Mouse (Mus musculus) gastrocnemius, adult 18-20 months (tissue): Measurements from ENCODE around the gene Bcam. TPM values are rescaled to one million over a fixed set of nuclear protein-coding genes. Genes with fewer than 3 reads are reported as not detected.
"Not testable (repeated sequence)": the region's sequence is repeated elsewhere in the genome, so short reads cannot be mapped to it uniquely, and the experiment has no call there.

Experiments
- DNase-seq: peaks from one replicate; pipeline ENCODE4 v3.0.0; 2021; ENCODE audit warnings: low spot score
- long read RNA-seq, 2 experiments: library from polyadenylated mRNA; stranded (forward); transcript quantifications; one replicate each; pipeline ENCODE4 v2.0.0; 2021
- total RNA-seq, 2 experiments: library from RNA; stranded (reverse); gene quantifications; 2 replicates each; pipeline ENCODE4 v1.2.3; 2021

Bcam gene
- 10 to 100 TPM; 17.4 to 28.5 TPM for total RNA-seq
- long read RNA-seq, experiment 1, transcript Bcam-204 (2 exons, 307 nt), result minor isoform, 7 of 29 reads
- long read RNA-seq, experiment 1, transcript Bcam-201 (15 exons, 2,429 nt), result major isoform, 19 of 29 reads
- long read RNA-seq, experiment 1, partial matches to known transcripts, result 3 of 29 reads
- long read RNA-seq, experiment 1, other reads (novel, unspliced or antisense), result 0 of 29 reads
- long read RNA-seq, experiment 2, transcript Bcam-201 (15 exons, 2,429 nt), result major isoform, 14 of 24 reads
- long read RNA-seq, experiment 2, partial matches to known transcripts, result 5 of 24 reads
- long read RNA-seq, experiment 2, other reads (novel, unspliced or antisense), result 4 of 24 reads

DNA sequence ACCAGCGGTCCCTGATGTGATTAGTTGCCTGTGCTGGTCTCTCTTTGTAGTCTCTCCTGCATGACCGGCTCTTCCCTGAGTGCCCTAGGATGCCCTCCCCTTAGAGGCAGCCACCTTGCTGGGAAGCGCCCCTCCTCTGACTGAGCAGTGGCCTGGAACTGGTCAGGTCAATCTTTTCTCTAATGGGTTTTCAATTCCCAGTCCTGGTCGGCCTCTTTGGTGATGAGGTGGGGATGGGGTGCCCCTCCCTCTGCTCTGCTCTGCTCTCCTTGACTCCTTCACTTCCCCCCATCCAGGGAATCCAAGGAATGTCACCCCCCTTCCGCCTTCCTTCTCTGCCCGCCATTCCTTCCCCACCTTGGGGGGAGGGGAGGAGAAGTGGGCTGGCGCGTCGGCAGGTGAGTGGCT lies at the start of gene Bcam:
Bcam (minus strand) TSS at position 33 of the 408 bp plus-strand sequence.
- no peak for DNase-seq

DNA sequence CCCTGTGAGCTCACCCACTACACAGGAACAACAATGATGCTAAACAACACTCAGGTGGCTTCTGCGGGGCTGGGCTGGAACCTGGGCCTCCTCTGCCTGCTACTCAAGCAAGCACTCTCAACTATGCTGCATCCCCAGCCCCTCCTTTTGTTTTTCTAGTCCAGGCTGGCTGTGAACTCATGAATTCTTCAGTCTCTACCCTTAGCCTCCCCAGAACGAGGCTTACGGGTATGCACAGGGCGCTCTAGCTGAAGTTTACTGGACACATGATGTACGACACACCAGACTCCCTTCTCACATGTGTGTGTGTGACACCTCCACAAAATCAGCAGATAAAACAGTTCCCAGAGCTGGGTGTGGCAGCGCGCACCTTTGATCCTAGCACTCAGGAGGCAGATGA lies 48.1 kb upstream of the Bcam start:
- DNase-seq, result no peak

DNA sequence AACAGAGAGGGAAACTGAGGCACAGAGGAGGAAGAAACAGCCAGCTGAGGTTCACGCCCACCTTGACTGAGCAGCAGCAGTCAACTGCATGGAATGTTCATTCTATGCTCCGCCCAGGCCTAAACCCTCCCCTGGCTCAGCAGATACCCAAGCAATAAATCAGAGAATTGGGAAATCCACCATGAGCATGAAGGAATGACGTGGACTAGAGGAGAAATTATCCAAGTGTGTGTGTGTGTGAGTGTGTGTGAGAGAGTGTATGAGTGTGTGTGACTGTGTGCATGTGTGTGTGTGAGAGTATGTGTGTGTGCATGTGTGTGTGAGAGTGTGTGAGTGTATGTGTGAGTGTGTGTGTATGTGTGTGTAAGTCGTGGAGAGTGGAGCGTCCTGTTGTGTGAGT lies 47.6 kb upstream of the Bcam start:
- DNase-seq, result no peak

DNA sequence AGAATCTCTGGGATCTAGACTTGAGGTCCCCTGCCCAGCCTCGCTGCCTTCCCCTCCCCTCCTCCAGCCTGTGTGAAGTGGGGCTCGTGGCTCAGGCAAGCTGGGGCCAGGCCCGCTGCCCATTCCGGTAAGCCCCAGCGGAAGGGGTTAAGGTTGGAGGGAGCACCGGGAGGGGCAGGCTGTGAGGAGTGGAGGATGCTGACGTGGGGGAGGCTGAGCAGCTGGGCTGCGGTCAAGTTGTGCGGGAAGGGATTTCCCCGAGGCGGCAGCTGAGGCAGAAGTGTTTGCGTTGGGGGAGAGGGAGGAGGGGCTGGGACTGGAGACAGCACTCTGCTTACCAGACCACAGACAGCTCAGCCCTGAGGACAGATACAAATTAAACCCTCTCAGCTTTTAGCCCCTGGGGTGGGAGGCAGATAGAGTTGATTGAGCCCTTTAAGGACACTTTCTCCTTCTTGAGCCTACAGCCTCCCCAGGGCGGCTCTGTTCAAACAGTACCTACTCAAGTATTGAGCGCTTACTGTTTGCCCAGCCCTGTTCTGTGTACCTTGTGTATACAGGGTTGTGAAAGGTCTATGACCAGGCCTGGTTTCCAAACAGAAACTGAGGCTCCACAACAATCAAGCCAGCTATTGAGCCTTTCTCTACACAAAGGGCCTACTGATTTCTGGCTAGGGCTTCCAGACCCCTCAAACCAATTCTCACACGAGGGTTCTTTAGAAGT lies 46.7 kb upstream of the Bcam start:
- peak; percentile 47 for DNase-seq

DNA sequence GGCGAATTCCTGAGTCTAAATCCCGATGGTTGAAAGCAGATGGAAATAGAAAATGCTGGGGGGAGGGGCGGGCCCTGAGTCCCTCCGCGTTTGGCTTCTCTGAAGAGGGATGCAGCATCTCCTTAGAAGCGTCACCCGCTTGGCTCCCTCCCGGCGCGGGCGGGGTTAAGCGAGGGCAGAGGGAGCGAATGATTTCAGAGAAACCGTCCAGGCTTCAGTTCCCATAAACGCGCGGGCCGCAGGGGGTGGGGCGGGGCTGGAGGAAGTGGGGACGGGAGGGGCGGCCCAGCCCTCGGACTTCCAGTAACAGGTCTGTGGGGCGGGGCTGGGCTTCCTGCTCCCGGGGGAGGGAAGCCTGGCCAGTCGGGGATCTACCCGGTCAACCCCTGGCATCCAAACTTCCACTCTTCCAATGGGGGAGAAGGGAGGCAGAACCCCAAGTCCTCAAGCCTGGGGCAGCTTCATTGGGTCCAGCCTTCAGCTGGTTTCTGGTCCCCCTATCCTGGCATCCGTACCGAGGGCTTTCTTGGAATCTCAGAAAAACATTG lies 45.5 kb upstream of the Bcam start:
- peak; percentile 79 for DNase-seq

DNA sequence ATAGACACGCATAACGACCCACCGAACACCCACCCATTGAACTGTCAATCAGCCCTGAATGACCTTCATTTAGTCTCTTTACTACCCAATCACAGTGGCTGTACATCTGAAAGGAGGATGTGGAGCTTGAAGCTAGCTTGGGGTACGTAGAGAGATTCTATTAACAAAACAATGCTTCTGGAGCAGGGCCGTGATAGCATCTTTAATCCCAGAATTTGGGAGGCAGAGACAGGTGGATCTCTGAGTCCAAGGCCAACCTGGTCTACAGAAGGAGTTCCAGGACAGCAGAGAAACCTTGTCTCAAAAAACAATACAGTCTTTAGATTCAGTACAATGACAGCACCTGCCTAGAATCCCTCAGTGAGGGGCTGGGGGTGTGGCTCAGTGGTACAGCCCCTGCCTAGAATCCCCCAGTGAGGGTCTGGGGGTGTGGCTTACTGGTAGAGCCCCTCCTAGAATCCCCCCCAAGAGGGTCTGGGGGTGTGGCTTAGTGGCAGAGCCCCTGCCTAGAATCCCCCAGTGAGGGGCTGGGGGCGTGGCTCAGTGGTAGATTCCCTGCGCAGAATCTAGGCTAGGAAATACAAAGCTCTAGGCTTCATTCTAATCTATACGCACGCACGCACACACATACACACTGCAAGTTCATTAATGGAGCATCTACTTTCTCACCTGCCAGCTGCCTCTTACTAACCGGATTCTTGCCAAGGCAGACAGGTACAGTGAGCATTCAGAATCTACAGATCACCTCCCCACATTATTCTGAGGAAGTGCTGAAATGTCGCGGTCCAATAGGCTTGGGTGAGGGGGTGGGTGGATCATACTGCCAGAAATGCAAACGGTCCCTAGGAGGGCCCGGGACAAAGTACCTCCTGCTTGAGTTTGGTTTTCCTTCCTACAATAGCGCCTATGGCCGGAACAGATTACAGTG lies 44.7 kb upstream of the Bcam start:
- DNase-seq, result no peak

DNA sequence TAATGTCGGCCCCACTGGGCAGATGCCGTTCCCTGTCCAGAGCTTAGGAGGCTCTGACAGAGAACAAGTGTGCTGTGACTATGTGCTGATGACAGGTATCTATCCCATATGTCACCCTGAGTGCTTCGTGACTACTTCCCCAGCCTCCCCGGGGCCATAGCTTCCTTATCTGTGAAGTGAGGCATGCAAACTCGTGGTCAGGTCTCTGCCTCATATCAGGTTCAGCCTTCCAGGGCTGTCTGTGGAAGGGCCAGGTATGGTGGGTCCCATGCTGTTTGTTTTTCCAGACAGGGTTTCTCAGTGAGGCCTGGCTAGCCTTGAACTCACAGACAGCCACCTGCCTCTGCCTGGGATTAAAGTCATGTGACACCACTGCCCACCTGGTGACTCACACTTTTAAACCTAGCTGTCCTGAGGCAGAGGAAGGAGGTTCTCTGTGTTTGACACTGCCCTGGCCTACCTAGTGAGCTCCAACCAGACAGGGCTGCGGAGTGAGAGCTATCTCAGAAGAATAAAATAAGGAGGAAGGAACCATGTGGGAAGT lies 42.8 kb upstream of the Bcam start:
- no peak for DNase-seq

DNA sequence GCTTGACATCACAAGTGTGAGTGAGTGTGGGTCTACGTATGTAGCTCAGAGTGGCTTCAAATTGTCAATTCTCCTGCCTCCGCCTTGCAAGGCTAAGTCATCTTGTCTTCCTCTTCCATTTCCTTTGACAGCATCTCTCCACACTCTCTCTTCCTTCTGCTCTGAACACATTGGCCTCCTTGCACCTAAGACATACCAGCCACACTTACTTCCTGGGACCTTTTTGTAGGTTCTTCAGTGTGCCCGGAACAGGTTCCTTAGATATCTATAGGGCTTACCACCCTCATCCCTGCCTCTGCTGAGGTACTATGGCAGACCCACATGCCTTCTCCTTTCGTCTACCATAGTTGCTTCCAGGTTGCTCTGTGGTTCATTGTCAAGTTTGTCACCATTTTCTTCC lies 42.3 kb upstream of the Bcam start:
- DNase-seq, result no peak

DNA sequence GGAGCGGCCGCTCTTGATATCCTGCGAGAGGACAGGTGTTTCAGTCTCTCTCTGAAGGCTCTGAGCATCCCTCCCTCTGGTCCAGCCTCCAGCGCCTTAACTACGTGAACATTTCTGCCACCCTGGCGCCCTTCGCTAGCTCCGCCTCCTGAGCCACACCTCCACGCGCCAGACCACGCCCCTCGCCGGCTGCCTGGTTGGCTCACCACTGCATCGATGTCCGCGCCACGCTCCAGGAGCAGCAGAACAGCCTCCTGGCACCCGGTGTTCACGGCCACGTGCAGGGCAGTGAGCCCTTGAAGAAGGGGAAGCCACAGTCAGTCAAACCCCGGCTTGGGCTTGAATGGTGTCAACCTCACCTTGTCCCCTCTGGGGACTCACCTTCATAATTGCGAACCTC lies 40.3 kb upstream of the Bcam start:
- DNase-seq, result no peak

DNA sequence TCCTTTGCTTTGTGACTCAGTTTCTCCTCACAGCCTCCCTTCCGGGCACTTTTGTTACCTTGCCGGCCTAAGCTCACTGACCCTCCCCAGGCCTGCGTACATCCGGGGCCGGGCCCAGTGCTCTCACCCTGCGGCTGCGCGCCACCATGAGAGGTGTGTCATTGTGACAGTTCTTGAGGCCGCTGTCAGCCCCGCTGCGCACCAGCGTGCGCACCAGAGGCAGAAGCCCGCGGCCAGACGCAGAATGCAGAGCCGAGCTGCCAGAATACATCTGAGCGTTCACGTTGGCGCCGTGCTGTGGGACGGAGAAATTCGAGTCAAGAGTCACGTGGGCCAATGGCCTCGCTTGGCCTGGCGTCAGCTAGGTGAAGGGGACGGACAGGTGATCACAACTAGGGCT lies 38.6 kb upstream of the Bcam start:
- DNase-seq, result no peak

DNA sequence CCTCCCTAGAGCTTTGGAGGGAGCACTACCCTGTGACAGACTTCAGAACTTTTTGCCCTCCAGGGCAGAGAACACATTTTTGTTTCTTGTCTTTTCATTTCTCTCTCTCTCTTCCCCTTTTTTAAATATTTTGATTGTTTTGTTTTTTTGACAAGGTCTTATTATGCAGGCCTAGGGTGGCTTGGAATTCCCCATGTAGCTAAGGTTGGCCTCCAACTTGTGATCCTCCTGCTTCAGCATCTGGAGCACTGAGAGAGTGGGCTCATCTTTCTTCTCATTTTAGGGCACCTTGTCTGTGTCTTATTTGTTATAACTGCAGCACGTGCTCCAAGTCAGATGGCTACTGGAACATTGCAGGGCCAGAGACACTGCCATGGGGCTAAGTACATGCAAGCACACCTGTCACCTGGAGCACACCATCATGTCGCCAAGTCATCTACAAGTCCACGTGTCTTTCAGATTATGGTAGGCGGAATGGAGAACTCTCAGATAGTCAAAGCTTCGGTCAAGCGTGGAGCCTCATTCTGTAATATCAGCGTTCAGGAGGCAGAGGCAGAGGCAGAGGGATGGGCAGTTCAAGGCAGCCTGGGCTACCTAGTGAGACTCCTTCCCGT lies 35.6 kb upstream of the Bcam start:
- DNase-seq, result no peak

DNA sequence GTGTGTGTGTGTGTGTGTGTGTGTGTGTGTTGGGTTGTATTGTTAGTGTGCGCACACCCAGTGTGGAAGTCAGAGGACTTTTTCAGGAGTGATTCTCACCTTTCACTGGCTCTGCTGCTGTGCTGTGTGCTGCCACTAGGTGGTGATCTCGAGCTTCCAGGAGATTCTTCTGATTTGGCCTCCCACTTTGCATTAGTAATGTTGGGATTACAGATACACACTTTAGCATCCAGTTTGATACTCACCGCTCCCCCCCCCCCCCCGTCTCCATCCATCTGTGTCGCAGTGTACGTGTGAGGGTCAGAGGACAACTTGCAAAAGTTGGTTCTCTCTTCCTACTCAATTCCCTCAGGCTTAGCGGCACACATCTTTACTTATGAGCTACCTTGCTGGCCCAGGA lies 32.2 kb upstream of the Bcam start:
- DNase-seq, result peak; percentile 79

DNA sequence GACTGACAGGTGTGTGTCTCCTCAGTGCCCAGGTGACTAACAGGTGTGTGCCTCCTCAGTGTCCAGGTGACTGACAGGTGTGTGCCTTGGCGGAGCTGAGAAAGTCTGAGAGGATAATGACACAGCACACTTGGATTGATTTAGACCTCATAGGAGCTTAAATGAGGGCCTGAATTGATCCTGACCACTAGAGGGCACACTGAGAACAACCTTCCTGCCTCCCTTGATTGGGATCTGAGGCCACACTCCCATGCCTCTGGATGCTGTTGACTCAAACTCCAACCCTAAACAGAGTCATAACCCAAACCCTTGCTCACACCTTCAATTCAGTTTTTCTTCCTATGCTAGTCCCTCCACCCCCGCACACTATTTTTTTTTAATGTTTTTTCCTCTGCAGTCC lies 29.9 kb upstream of the Bcam start:
- peak; percentile 58 for DNase-seq

DNA sequence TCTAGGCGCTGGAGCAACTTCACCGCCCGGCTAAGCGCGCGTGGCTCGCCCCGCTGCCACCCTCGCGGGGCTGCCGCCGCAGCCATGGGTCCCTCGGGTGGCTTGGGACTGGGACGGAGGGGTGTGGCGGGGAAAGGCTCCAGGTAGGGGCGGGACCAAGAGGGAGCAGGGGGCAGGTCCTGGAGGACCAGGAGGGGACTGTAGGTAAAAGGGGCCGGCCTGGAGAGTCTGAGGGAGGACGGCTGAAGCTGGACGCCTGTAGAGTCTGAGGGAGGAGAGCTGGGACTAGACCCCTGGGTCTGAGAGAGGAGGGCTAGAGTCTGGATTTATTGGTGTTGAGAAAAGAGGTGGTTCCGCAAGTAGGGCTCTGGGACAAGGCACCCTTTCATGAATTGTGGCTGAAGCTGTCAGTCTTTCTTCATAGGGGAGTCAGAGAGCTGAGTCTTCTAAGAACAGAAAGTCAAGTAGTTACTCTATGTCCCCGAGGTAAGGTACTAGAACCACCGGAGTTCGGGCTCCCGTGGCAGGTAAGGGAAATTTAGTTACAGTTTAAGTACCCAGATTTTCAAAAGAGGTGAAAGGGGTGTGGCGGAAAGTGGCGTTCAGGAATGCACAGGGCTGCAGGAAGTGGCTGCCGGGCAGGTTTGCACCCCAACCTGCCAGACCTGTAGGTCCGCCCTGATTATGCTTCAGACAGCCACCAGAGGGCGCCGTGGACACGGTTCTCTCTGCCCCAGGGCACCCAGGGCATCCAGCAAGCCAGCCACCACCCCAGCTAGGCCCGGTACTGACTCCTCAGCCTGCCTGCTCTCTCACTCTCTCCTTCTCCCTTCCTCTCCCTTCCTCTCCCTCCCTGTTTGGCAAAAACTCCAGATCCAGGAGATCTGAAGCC lies 26.1 kb upstream of the Bcam start, which contains the start of gene Cblc:
Cblc (minus strand) TSS at position 113 of the 892 bp plus-strand sequence.
- DNase-seq, result peak; percentile 75

DNA sequence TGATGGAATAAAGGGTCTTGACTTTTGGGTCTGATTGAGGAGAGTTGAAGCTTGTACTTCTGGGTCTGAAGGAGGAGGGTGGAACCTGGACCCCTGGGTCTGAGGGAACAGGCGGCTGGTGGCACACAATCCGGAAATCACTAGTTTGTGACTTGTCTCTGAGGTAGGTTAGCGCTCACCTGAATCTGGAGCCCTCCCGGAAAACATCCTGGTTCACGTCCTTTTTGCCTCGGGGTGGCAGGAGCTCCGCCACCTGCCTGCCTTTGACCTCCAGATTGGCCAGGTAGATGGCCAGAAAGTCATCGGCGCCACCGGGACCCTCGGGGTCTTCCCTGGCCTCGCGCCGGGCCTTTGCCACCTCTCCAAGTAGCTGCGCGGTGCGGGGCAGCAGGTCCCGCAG lies 25.4 kb upstream of the Bcam start:
- no peak for DNase-seq

DNA sequence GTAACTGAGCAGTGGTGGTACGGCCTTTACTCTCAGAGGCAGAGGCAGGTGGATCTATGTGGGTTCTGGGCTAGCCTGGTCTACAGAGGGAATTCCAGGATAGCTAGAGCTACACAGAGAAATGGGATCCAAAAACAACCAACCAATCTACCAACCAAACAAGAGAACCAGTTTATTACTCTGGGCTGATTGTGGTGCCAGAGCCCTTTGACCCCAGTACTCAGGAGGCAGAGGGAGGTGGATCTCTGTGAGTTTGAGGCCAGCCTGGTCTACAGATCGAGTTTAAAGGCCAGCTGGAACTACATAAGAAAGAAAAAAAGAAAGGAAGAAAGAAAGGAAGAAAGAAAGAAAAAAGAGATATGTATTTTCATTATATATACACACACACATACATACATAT lies 24.4 kb upstream of the Bcam start:
- DNase-seq, result no peak

DNA sequence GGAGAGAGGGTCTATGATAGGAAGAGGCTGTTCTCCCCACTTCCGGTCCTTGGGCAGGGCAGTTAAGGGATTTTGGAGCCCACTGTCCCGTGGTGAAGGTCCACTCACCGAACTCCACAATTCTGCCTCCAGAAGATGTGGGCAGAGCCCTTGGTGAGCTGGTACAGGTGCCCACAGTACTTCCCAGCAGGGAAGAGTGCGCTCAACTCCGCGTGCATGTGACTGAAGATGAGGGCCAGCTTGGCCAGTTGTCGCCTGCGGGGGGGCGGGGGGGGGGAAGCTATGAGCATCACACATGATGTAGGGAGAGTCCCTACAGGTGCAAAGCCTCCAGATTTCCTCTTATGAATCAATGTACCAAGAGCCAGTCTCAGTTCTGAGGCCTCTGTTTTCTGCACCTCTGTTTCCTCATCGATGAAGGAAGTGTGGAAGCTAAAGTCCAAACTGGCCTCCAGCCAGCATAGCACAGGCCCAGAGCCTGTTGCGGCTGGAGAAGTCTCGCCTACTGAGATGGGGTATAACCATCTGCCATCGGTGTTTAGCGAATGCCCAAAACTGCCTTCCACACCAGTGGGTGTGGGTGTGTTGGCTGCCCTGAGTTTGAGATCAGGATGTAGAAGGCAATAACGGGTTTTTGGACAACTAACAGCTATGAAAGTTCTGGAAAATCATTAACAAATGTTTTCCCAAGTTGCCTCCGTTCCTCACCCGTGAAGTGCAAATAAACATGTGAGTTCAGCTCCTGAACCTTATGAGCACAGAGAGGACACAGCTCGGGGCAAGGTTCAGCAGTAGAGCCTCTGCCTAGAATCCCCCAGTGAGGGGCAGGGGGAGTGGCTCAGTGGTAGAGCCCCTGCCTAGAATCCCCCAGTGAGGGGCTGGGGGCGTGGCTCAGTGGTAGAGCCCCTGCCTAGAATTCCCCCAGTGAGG lies 22.1 kb upstream of the Bcam start:
- no peak for DNase-seq

DNA sequence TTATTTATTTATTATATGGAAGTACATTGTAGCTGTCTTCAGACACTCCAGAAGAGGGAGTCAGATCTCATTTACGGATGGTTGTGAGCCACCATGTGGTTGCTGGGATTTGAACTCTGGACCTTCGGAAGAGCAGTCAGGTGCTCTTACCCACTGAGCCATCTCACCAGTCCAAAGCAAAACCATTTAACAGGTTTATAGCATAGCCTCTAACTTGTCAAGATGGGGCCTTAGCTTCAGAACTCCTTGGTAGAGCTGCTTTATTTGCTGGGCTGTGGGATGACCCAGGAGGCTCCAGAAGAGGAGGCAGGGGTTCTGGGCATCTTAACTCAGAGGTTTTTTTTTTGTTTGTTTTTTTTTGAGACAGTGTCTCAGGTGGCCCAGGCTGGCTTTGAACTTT lies 20.7 kb upstream of the Bcam start:
- DNase-seq, result not testable (repeated sequence)

DNA sequence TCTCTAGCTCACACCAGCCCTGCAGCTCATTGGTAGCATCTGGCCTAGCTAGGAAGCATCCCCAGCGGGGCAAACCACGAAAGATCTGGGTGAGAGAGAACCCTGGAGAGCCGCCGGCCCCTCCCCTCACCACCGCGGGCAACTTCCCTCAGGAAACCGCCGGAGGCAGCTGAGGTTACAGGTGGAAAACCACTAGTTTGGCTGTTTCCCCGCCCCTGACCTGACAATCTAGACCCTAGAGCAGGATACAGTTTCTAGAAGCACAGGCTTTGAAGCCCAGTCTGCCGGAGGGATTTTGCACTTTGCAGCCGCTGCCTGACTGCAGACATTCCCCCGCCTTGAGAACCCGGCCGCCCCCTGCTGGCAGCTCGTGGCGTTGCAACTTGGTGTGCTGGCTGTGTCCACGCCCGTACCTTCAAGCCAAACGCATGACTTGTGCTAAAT lies 19.1 kb upstream of the Bcam start:
- peak; percentile 92 for DNase-seq
